Mouse (Mus musculus): ENCODE results near the gene Pogk. TPM values are rescaled to one million over a fixed set of nuclear protein-coding genes. Genes with fewer than 3 reads are reported as not detected.
A peak's percentile ranks its signal among the peaks of the same experiment; 100 is the strongest.

Gene Pogk
- polyA plus RNA-seq, 1 experiment, result 7.6 TPM

GRCm38 (mm10) chr1:166379630-166380231, 29.9 kb downstream of the Pogk start:
- peak overlapping the region; percentile 75 for H3K4me3 ChIP-seq (ENCODE audit: insufficient read depth, poor library complexity, severe bottlenecking)
- no peaks in the 10 kb centered on the region for H3K27me3 ChIP-seq (ENCODE audit: control insufficient read depth, insufficient read depth, insufficient read length)
- peaks cover 26% of the 10 kb centered on the region for H3K79me3 ChIP-seq (ENCODE audit: low read depth)
- no peak for TF ChIP-seq MYOG (IDR thresholded peaks at IDR 0.05; ENCODE audit: control insufficient read depth, extremely low read depth, insufficient read length)
- no peak for TF ChIP-seq MYOD1 (IDR thresholded peaks at IDR 0.05; ENCODE audit: control insufficient read depth, insufficient read length, low read depth)
- TF ChIP-seq MAX (IDR thresholded peaks at IDR 0.05), result no peak
- no peak for TF ChIP-seq CTCF (IDR thresholded peaks at IDR 0.05; ENCODE audit: control insufficient read depth, insufficient read depth, insufficient read length)
- no peak for TF ChIP-seq CEBPB (IDR thresholded peaks at IDR 0.05; ENCODE audit: low read depth)
- TF ChIP-seq FOSL1 (IDR thresholded peaks at IDR 0.05; ENCODE audit: insufficient read depth, low read length, poor library complexity, severe bottlenecking), result no peak
- TF ChIP-seq USF1 (IDR thresholded peaks at IDR 0.05; ENCODE audit: low read depth), result no peak
- peaks cover 40% of the 10 kb centered on the region for H3K79me2 ChIP-seq (ENCODE audit: control insufficient read depth, insufficient read depth)
- peak overlapping the region; percentile 87 for H3ac ChIP-seq (ENCODE audit: control insufficient read depth, insufficient read length, low read depth)
- H3K36me3 ChIP-seq (ENCODE audit: control insufficient read depth, insufficient read depth), result peaks cover 14% of the 10 kb centered on the region

DNA sequence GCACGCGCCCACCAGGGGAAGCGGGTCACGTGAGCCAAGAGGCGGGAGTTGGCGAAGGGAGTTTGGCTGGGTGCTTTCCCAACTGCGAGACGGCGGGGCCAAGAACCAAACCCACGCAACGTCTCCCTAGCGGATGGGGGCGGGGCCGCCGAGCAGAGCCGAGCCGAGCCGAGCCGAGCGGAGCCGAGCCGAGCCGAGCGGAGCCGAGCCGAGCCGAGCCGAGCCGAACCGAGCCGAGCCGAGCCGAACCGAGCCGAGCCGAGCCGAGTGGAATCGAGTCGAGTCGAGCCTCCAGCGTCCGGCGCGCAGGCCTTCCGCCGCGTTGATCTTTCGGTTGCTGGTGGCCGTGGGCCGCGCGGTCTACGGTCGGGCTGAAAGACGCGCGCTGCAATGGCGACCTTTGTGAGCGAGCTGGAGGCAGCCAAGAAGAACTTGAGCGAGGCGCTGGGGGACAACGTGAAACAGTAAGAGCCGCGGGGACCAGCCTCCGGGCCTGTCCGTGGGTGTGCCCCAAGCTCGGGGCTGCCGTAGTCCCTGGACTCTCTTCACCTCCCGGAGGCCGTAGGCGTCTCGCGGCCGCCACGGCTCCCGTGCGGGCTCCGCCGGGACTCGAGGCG, 30.5 kb downstream of the Pogk start, which contains the start of gene Tada1:
TSS of gene Tada1 (plus strand) at position 85 of the 617 bp plus-strand sequence.
- peaks cover 11% of the 10 kb centered on the region for H3K36me3 ChIP-seq (ENCODE audit: control insufficient read depth, insufficient read depth)
- peaks cover 26% of the 10 kb centered on the region for H3K79me3 ChIP-seq (ENCODE audit: low read depth)
- TF ChIP-seq CEBPB (IDR thresholded peaks at IDR 0.05; ENCODE audit: low read depth) (no peak), FOSL1 (IDR thresholded peaks at IDR 0.05; ENCODE audit: insufficient read depth, low read length, poor library complexity, severe bottlenecking) (no peak), CTCF (IDR thresholded peaks at IDR 0.05; ENCODE audit: control insufficient read depth, insufficient read depth, insufficient read length) (no peak), MYOG (IDR thresholded peaks at IDR 0.05; ENCODE audit: control insufficient read depth, extremely low read depth, insufficient read length) (no peak), MAX (IDR thresholded peaks at IDR 0.05) (peak; percentile 80), USF1 (IDR thresholded peaks at IDR 0.05; ENCODE audit: low read depth) (peak; percentile 88), MYOD1 (IDR thresholded peaks at IDR 0.05; ENCODE audit: control insufficient read depth, insufficient read length, low read depth) (no peak)
- no peaks in the 10 kb centered on the region for H3K27me3 ChIP-seq (ENCODE audit: control insufficient read depth, insufficient read depth, insufficient read length)
- peak within 1 kb of the TSS; percentile 75 for H3K4me3 ChIP-seq (ENCODE audit: insufficient read depth, poor library complexity, severe bottlenecking)
- peak within 1 kb of the TSS; percentile 87 for H3ac ChIP-seq (ENCODE audit: control insufficient read depth, insufficient read length, low read depth)
- peaks cover 40% of the 10 kb centered on the region for H3K79me2 ChIP-seq (ENCODE audit: control insufficient read depth, insufficient read depth)

- TF ChIP-seq USF1 (IDR thresholded peaks at IDR 0.05; ENCODE audit: low read depth) (no peak), MAX (IDR thresholded peaks at IDR 0.05) (no peak), CEBPB (IDR thresholded peaks at IDR 0.05; ENCODE audit: low read depth) (no peak), FOSL1 (IDR thresholded peaks at IDR 0.05; ENCODE audit: insufficient read depth, low read length, poor library complexity, severe bottlenecking) (no peak), MYOD1 (IDR thresholded peaks at IDR 0.05; ENCODE audit: control insufficient read depth, insufficient read length, low read depth) (no peak), CTCF (IDR thresholded peaks at IDR 0.05; ENCODE audit: control insufficient read depth, insufficient read depth, insufficient read length) (no peak), MYOG (IDR thresholded peaks at IDR 0.05; ENCODE audit: control insufficient read depth, extremely low read depth, insufficient read length) (no peak)
- H3K4me3 ChIP-seq (ENCODE audit: insufficient read depth, poor library complexity, severe bottlenecking), result no peak overlapping the region
- peaks cover 8% of the 10 kb centered on the region for H3K36me3 ChIP-seq (ENCODE audit: control insufficient read depth, insufficient read depth)
Observed at GRCm38 (mm10) chr1:166378431-166379012, 31.1 kb downstream of the Pogk start.

GRCm38 (mm10) chr1:166377171-166377570, 32.5 kb downstream of the Pogk start:
- Histone ChIP-seq H3K4me3 (ENCODE audit: insufficient read depth, poor library complexity, severe bottlenecking) (no peak overlapping the region), H3K36me3 (ENCODE audit: control insufficient read depth, insufficient read depth) (no peaks in the 10 kb centered on the region), H3K27me3 (ENCODE audit: control insufficient read depth, insufficient read depth, insufficient read length) (no peaks in the 10 kb centered on the region), H3K79me3 (ENCODE audit: low read depth) (peaks cover 20% of the 10 kb centered on the region), H3K79me2 (ENCODE audit: control insufficient read depth, insufficient read depth) (peaks cover 28% of the 10 kb centered on the region), H3ac (ENCODE audit: control insufficient read depth, insufficient read length, low read depth) (no peak overlapping the region)
- TF ChIP-seq USF1 (IDR thresholded peaks at IDR 0.05; ENCODE audit: low read depth), result no peak
- no peak for TF ChIP-seq MYOD1 (IDR thresholded peaks at IDR 0.05; ENCODE audit: control insufficient read depth, insufficient read length, low read depth)
- TF ChIP-seq FOSL1 (IDR thresholded peaks at IDR 0.05; ENCODE audit: insufficient read depth, low read length, poor library complexity, severe bottlenecking), result no peak
- TF ChIP-seq MYOG (IDR thresholded peaks at IDR 0.05; ENCODE audit: control insufficient read depth, extremely low read depth, insufficient read length), result no peak
- TF ChIP-seq CTCF (IDR thresholded peaks at IDR 0.05; ENCODE audit: control insufficient read depth, insufficient read depth, insufficient read length), result no peak

More at GRCm38 (mm10) chr1:166378431-166379012, 31.1 kb downstream of the Pogk start:
- Histone ChIP-seq H3K79me3 (ENCODE audit: low read depth) (peaks cover 26% of the 10 kb centered on the region), H3K27me3 (ENCODE audit: control insufficient read depth, insufficient read depth, insufficient read length) (no peaks in the 10 kb centered on the region), H3ac (ENCODE audit: control insufficient read depth, insufficient read length, low read depth) (no peak overlapping the region), H3K79me2 (ENCODE audit: control insufficient read depth, insufficient read depth) (peaks cover 40% of the 10 kb centered on the region)

GRCm38 (mm10) chr1:166363122-166363521, 46.5 kb downstream of the Pogk start:
- H3K36me3 ChIP-seq (ENCODE audit: control insufficient read depth, insufficient read depth), result no peaks in the 10 kb centered on the region
- H3K79me3 ChIP-seq (ENCODE audit: low read depth), result no peaks in the 10 kb centered on the region
- no peak overlapping the region for H3ac ChIP-seq (ENCODE audit: control insufficient read depth, insufficient read length, low read depth)
- TF ChIP-seq MAX (IDR thresholded peaks at IDR 0.05) (no peak), FOSL1 (IDR thresholded peaks at IDR 0.05; ENCODE audit: insufficient read depth, low read length, poor library complexity, severe bottlenecking) (no peak), MYOD1 (IDR thresholded peaks at IDR 0.05; ENCODE audit: control insufficient read depth, insufficient read length, low read depth) (no peak), USF1 (IDR thresholded peaks at IDR 0.05; ENCODE audit: low read depth) (no peak), CEBPB (IDR thresholded peaks at IDR 0.05; ENCODE audit: low read depth) (no peak), CTCF (IDR thresholded peaks at IDR 0.05; ENCODE audit: control insufficient read depth, insufficient read depth, insufficient read length) (no peak), MYOG (IDR thresholded peaks at IDR 0.05; ENCODE audit: control insufficient read depth, extremely low read depth, insufficient read length) (no peak)
- no peaks in the 10 kb centered on the region for H3K79me2 ChIP-seq (ENCODE audit: control insufficient read depth, insufficient read depth)
- no peak overlapping the region for H3K4me3 ChIP-seq (ENCODE audit: insufficient read depth, poor library complexity, severe bottlenecking)
- peaks cover 4% of the 10 kb centered on the region for H3K27me3 ChIP-seq (ENCODE audit: control insufficient read depth, insufficient read depth, insufficient read length)
